Mouse (Mus musculus): ENCODE results near the gene Cryl1. TPM values are rescaled to one million over a fixed set of nuclear protein-coding genes. Genes with fewer than 3 reads are reported as not detected.

Gene Cryl1
- total RNA-seq, 2 experiments from 2014 or later = 12.7 to 18.4 TPM

- no peak for DNase-seq
Measured at GRCm38 (mm10) chr14:57326771-57327170, 71.6 kb downstream of the Cryl1 start.

GRCm38 (mm10) chr14:57318812-57319211 lies 79.5 kb downstream of the Cryl1 start:
- DNase-seq = no peak

- DNase-seq = no peak
Measured at GRCm38 (mm10) chr14:57316662-57317600, 81.4 kb downstream of the Cryl1 start.

GRCm38 (mm10) chr14:57315976-57316375 lies 82.4 kb downstream of the Cryl1 start:
- no peak for DNase-seq

- no peak for DNase-seq
Measured at GRCm38 (mm10) chr14:57315551-57315950, 82.8 kb downstream of the Cryl1 start.

GRCm38 (mm10) chr14:57301600-57302230 lies 96.6 kb downstream of the Cryl1 start:
- no peak for DNase-seq

GRCm38 (mm10) chr14:57300530-57300929 lies 97.8 kb downstream of the Cryl1 start:
- no peak for DNase-seq

- DNase-seq = no peak
Measured at GRCm38 (mm10) chr14:57297672-57298071, 100.7 kb downstream of the Cryl1 start.

- DNase-seq = no peak
Measured at GRCm38 (mm10) chr14:57291399-57291942, 106.9 kb downstream of the Cryl1 start.

- no peak for DNase-seq
Measured at GRCm38 (mm10) chr14:57289105-57289504, 109.2 kb downstream of the Cryl1 start.

GRCm38 (mm10) chr14:57283816-57284215 lies 114.5 kb downstream of the Cryl1 start:
- no peak for DNase-seq

- no peak for DNase-seq
Measured at GRCm38 (mm10) chr14:57282591-57282990, 115.7 kb downstream of the Cryl1 start.

GRCm38 (mm10) chr14:57280835-57281234 lies 117.5 kb downstream of the Cryl1 start:
- DNase-seq = no peak

- DNase-seq = no peak
Measured at GRCm38 (mm10) chr14:57276481-57277012, 121.8 kb downstream of the Cryl1 start.

GRCm38 (mm10) chr14:57272341-57272740 lies 126.0 kb downstream of the Cryl1 start:
- DNase-seq = peak in 1 of 2 experiments; percentile 37

- DNase-seq = peak; percentile 71 to 78
Measured at GRCm38 (mm10) chr14:57271861-57272260, 126.5 kb downstream of the Cryl1 start.

GRCm38 (mm10) chr14:57268900-57269299 lies 129.4 kb downstream of the Cryl1 start:
- no peak for DNase-seq

GRCm38 (mm10) chr14:57268344-57268743 lies 130.0 kb downstream of the Cryl1 start:
- DNase-seq = no peak

- DNase-seq = no peak
Measured at GRCm38 (mm10) chr14:57263943-57264342, 134.4 kb downstream of the Cryl1 start.

- DNase-seq = no peak
Measured at GRCm38 (mm10) chr14:57259341-57259740, 139.0 kb downstream of the Cryl1 start.

- no peak for DNase-seq
Measured at GRCm38 (mm10) chr14:57248661-57249060, 149.7 kb downstream of the Cryl1 start.

GRCm38 (mm10) chr14:57246575-57246974 lies 151.8 kb downstream of the Cryl1 start:
- DNase-seq = no peak

- no peak for DNase-seq
Measured at GRCm38 (mm10) chr14:57242978-57243377, 155.4 kb downstream of the Cryl1 start.
